Mouse (Mus musculus): ENCODE results near the gene Mast1.

- TF ChIP-seq CTCF (conservative IDR thresholded peaks at IDR 0.05; ENCODE audit: low read length): no peak
- no peak for TF ChIP-seq POU5F1 (IDR thresholded peaks at IDR 0.05; ENCODE audit: borderline replicate concordance, low read length)
Observed at GRCm38 (mm10) chr8:84949753-84950152, 12.6 kb upstream of the Mast1 start.

Data from E14TG2a.4 (cell line).